Mouse (Mus musculus) forebrain, embryonic 12.5 days (tissue): ENCODE measurements around the gene Vmac. TPM values are rescaled to one million over a fixed set of nuclear protein-coding genes. Genes with fewer than 3 reads are reported as not detected.
A peak's percentile ranks its signal among the peaks of the same experiment; 100 is the strongest.

ENCODE experiments used
- ATAC-seq: fragments of 200-750 bp; cut with Nextera tagmentation; 2 replicates; pipeline ENCODE4 v1.8.0; 2017; ENCODE audit warnings: moderate TSS enrichment; ENCODE audit not compliant: low FRiP score
- H3K27ac ChIP-seq: fragments of 300-500 bp; sonication (generic); 2 replicates; pipeline ENCODE4 v1.5.1; 2016; ENCODE audit warnings: mild to moderate bottlenecking
- H3K27me3 ChIP-seq: fragments of 300-500 bp; sonication (generic); 2 replicates; pipeline ENCODE4 v1.6.1; 2016; ENCODE audit warnings: mild to moderate bottlenecking
- H3K36me3 ChIP-seq: fragments of 300-500 bp; sonication (generic); replicated peaks from 2 replicates; pipeline ENCODE4 v1.6.1; 2016; ENCODE audit warnings: mild to moderate bottlenecking
- H3K4me1 ChIP-seq: fragments of 300-500 bp; sonication (generic); 2 replicates; pipeline ENCODE4 v1.6.1; 2016
- H3K4me2 ChIP-seq: fragments of 300-500 bp; sonication (generic); 2 replicates; pipeline ENCODE4 v1.6.1; 2016; ENCODE audit warnings: mild to moderate bottlenecking, moderate library complexity
- H3K4me3 ChIP-seq: fragments of 300-500 bp; sonication (generic); replicated peaks from 2 replicates; pipeline ENCODE4 v1.5.1; 2016; ENCODE audit warnings: mild to moderate bottlenecking
- H3K9ac ChIP-seq: fragments of 300-500 bp; sonication (generic); 2 replicates; pipeline ENCODE4 v1.6.1; 2016; ENCODE audit warnings: mild to moderate bottlenecking
- H3K9me3 ChIP-seq: fragments of 300-500 bp; sonication (generic); 2 replicates; pipeline ENCODE4 v1.6.1; 2016
- WGBS: fragments of 180-500 bp; shearing (Covaris S2); methylation state at CpG from one replicate; pipeline ENCODE4 v1.1.7; 2016; 5-methylcytosine and 5-hydroxymethylcytosine counted together
- polyA plus RNA-seq: library from polyadenylated mRNA; unstranded; fragments of >200 nt; fragmentation: Nextera tagmentation; extraction: Ambion mirVana; gene quantifications from 2 replicates; pipeline ENCODE4 v1.2.1, GENCODE M21; 2016

Gene Vmac
- polyA plus RNA-seq, 1 experiment from 2014 or later, result 15.9 TPM

DNA sequence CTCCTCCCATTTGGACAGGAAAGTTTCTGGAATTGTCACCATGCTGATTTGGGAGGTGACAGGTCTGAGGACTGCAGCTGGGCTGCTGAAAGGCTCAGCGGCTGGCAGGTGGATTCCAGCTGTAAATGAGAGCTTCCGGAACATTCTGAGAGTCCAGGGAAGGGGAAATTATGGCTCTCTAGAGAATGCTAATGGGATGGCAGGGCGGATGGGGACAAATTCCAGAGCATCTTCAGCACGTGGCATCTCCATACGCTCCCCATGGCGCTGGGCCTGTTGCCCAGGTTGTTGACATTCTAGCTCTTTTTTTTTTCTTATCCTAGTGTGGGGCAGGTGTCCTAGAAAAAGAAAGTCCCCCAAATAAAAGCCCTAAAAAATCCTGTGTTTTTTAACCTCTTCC, 11.3 kb upstream of the Vmac start:
- no peak overlapping the region for H3K27ac ChIP-seq
- no peak overlapping the region for H3K4me3 ChIP-seq
- peaks cover 3% of the 10 kb centered on the region for H3K36me3 ChIP-seq
- H3K9ac ChIP-seq, result no peak overlapping the region
- H3K27me3 ChIP-seq, result peaks cover 4% of the 10 kb centered on the region; the same call in 1 of the 2 replicates
- ATAC-seq, result no peak
- WGBS, result 53% methylated on average over 6 of the region's 6 CpGs
- H3K4me2 ChIP-seq, result no peak overlapping the region
- H3K9me3 ChIP-seq, result no peaks in the 10 kb centered on the region
- peaks cover 24% of the 10 kb centered on the region for H3K4me1 ChIP-seq

DNA sequence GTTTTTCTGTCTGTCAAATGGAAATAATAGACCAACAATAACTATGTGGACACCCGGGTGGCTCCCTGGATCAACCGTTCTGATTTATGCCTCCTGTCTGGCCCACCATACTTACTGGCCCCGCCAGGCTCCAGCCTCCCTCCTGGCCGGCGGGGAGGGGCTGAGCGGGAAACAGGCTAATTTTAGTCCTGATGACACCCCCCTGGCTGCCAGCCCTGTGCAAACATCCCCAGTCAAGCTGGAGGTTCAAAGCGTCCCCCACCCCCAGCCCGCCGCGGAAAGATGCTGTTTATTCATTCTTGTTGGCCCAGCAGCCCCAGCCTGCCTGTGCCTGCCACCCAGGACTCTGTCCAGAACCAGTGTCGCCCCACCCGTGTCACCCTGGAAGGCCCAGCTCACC, 10.3 kb upstream of the Vmac start:
- Histone ChIP-seq H3K4me3 (no peak overlapping the region), H3K27me3 (peaks cover 4% of the 10 kb centered on the region; the same call in 1 of the 2 replicates), H3K9ac (no peak overlapping the region), H3K4me2 (no peak overlapping the region; the same call in 1 of the 2 replicates), H3K36me3 (peaks cover 12% of the 10 kb centered on the region), H3K4me1 (peaks cover 24% of the 10 kb centered on the region), H3K9me3 (no peaks in the 10 kb centered on the region), H3K27ac (no peak overlapping the region)
- no peak for ATAC-seq
- WGBS, result 46% methylated on average over 12 of the region's 12 CpGs

GRCm38 (mm10) chr17:56727659-56728058, 9.8 kb upstream of the Vmac start:
- Histone ChIP-seq H3K36me3 (peaks cover 17% of the 10 kb centered on the region), H3K4me2 (no peak overlapping the region), H3K4me3 (no peak overlapping the region), H3K4me1 (peaks cover 24% of the 10 kb centered on the region), H3K9me3 (no peaks in the 10 kb centered on the region), H3K27ac (0 out of 2 replicates have a peak overlapping the region, but pooled peaks have one; percentile 5), H3K9ac (no peak overlapping the region), H3K27me3 (peaks cover 4% of the 10 kb centered on the region; the same call in 1 of the 2 replicates)
- 11% methylated on average over 12 of the region's 12 CpGs for WGBS
- ATAC-seq, result no peak

DNA sequence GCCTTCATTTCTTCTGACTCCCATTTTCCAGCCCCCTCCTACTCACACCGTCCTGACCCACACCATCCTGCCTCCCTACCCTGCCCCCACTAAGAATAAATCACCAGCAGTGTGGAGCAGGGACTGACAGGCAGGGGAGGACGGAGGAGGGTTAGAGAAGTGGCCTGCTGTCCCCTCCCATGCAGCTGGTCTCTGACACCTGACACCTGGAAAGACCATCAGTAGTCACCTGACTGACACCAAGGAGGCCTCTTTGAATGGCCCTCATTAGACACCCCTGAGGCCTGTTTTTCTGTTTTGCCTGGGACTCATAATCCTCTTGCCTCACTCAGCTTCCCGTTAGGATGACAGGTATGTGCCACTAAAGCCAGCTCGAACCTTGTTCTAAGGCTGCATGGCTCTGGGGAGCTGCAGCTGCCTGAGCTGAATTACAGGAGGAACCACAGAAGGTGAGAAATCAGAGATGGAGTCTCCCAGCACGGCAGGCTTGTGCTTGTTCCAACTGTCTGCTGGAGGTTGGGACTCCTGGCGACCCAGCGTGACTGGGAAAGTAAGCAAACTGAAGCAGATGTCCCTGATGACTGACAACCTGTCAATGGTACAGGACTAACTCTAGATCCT, 9.3 kb upstream of the Vmac start:
- peaks cover 4% of the 10 kb centered on the region; the same call in 1 of the 2 replicates for H3K27me3 ChIP-seq
- H3K4me2 ChIP-seq, result no peak overlapping the region
- 0 out of 2 replicates have a peak overlapping the region, but pooled peaks have one; percentile 5 for H3K27ac ChIP-seq
- peaks cover 24% of the 10 kb centered on the region for H3K4me1 ChIP-seq
- no peak overlapping the region for H3K4me3 ChIP-seq
- ATAC-seq, result no peak
- no peaks in the 10 kb centered on the region for H3K9me3 ChIP-seq
- peaks cover 22% of the 10 kb centered on the region for H3K36me3 ChIP-seq
- no peak overlapping the region for H3K9ac ChIP-seq
- 15% methylated on average over 7 of the region's 7 CpGs for WGBS

- peaks cover 27% of the 10 kb centered on the region for H3K4me1 ChIP-seq
- no peak overlapping the region for H3K27ac ChIP-seq
- peaks cover 37% of the 10 kb centered on the region for H3K36me3 ChIP-seq
- H3K9me3 ChIP-seq, result no peaks in the 10 kb centered on the region
- H3K9ac ChIP-seq, result no peak overlapping the region
- WGBS, result 83% methylated on average over 11 of the region's 11 CpGs
- no peak overlapping the region for H3K4me3 ChIP-seq
- H3K4me2 ChIP-seq, result no peak overlapping the region
- no peak for ATAC-seq
- peaks cover 4% of the 10 kb centered on the region; the same call in 1 of the 2 replicates for H3K27me3 ChIP-seq
Observed at GRCm38 (mm10) chr17:56723419-56724161, 5.8 kb upstream of the Vmac start.

- 93% methylated on average over 5 of the region's 5 CpGs for WGBS
- H3K36me3 ChIP-seq, result peaks cover 37% of the 10 kb centered on the region
Observed at GRCm38 (mm10) chr17:56722441-56722840, 4.6 kb upstream of the Vmac start.

DNA sequence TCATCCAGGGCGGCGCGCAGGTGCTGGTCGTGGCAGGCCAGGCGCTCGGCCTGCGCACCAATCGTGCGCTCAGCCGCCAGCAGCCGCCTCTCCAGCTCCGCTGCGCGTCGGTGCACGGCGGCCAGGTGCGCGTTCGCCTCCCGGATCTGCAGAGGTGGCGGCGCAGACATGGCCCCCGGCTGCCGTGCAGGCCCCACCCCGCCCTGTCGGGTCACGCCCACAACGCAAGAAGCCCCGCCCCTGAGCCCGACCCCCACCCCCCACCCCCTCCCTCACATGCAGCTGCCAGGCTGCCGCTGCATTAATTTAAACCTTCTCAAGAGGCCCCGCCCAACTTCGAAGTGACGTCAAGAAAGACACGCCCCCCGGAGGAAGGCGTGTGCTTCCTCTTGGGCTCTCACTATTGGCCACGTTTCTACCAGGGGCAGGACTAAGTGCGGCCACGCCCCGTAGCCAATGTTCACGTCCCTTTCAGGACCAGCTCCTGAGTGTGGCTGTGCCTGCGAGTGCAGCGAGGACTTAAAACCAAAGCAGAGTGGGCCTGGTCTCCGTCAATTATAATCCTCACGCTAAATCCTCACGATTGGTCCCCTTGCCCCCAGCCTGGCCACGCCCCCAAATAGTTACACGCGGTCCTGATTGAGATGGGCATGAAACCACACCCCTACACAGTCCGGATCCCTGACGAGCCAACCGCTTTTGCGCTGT, 1.0 kb downstream of the Vmac start:
- Histone ChIP-seq H3K4me1 (peaks cover 31% of the 10 kb centered on the region), H3K4me3 (peak overlapping the region; percentile 82), H3K9me3 (no peaks in the 10 kb centered on the region), H3K36me3 (peaks cover 29% of the 10 kb centered on the region), H3K4me2 (peak overlapping the region; percentile 72), H3K27ac (peak overlapping the region; percentile 85), H3K9ac (peak overlapping the region; percentile 91), H3K27me3 (no peaks in the 10 kb centered on the region)
- WGBS, result under 1% methylated on average over 55 of the region's 55 CpGs
- peak; percentile 93 for ATAC-seq

More at GRCm38 (mm10) chr17:56722441-56722840, 4.6 kb upstream of the Vmac start:
- Histone ChIP-seq H3K4me3 (no peak overlapping the region), H3K4me2 (no peak overlapping the region), H3K4me1 (peaks cover 25% of the 10 kb centered on the region), H3K27ac (no peak overlapping the region), H3K27me3 (no peaks in the 10 kb centered on the region), H3K9me3 (no peaks in the 10 kb centered on the region), H3K9ac (no peak overlapping the region)
- no peak for ATAC-seq

- Histone ChIP-seq H3K4me2 (peak overlapping the region; percentile 72), H3K9ac (peak overlapping the region; percentile 75), H3K36me3 (peaks cover 29% of the 10 kb centered on the region), H3K27ac (peak overlapping the region; percentile 85), H3K4me1 (peaks cover 31% of the 10 kb centered on the region), H3K27me3 (no peaks in the 10 kb centered on the region), H3K9me3 (no peaks in the 10 kb centered on the region), H3K4me3 (peak overlapping the region; percentile 82)
- no peak for ATAC-seq
- WGBS, result 22% methylated on average over 22 of the region's 22 CpGs
Observed at GRCm38 (mm10) chr17:56715914-56716654, 1.7 kb downstream of the Vmac start.

DNA sequence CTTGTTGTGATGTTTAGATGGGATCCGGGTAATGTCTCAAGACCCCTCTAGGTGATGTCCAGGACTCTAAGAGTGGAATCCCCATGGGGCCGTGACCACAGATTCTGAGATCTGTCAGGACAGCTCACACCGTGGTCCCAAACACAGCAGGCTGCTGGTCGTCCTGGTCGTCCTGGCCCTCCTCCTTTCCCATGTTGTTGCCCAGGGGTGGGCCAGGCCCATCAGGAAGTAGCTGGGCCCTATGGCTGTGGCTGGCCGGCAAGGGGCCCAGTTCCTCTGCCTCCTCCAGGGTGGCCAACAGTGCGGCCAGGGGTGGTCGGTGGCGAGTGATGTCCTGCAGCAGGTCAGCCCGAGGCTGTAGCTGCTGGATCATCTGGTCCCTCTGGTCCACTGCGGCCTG, 2.5 kb downstream of the Vmac start:
- H3K9ac ChIP-seq, result 0 out of 2 replicates have a peak overlapping the region, but pooled peaks have one; percentile 25
- ATAC-seq, result no peak
- peak overlapping the region; percentile 72 for H3K4me2 ChIP-seq
- peaks cover 31% of the 10 kb centered on the region for H3K36me3 ChIP-seq
- no peaks in the 10 kb centered on the region for H3K27me3 ChIP-seq
- H3K9me3 ChIP-seq, result no peaks in the 10 kb centered on the region
- 0 out of 2 replicates have a peak overlapping the region, but pooled peaks have one; percentile 82 for H3K4me3 ChIP-seq
- 62% methylated on average over 11 of the region's 11 CpGs for WGBS
- H3K27ac ChIP-seq, result no peak overlapping the region
- peaks cover 31% of the 10 kb centered on the region for H3K4me1 ChIP-seq

GRCm38 (mm10) chr17:56709708-56710107, 8.1 kb downstream of the Vmac start:
- Histone ChIP-seq H3K4me2 (no peak overlapping the region), H3K27me3 (no peaks in the 10 kb centered on the region), H3K4me3 (no peak overlapping the region), H3K4me1 (no peaks in the 10 kb centered on the region), H3K36me3 (peaks cover 87% of the 10 kb centered on the region), H3K9me3 (no peaks in the 10 kb centered on the region), H3K9ac (no peak overlapping the region), H3K27ac (no peak overlapping the region)
- 95% methylated on average over 3 of the region's 3 CpGs for WGBS
- no peak for ATAC-seq

- no peak overlapping the region for H3K4me2 ChIP-seq
- H3K27ac ChIP-seq, result no peak overlapping the region
- peaks cover 96% of the 10 kb centered on the region for H3K36me3 ChIP-seq
- no peaks in the 10 kb centered on the region for H3K27me3 ChIP-seq
- no peak overlapping the region for H3K4me3 ChIP-seq
- no peaks in the 10 kb centered on the region for H3K9me3 ChIP-seq
- WGBS, result 85% methylated on average over 4 of the region's 4 CpGs
- ATAC-seq, result no peak
- H3K9ac ChIP-seq, result no peak overlapping the region
- no peaks in the 10 kb centered on the region for H3K4me1 ChIP-seq
Observed at GRCm38 (mm10) chr17:56708692-56709091, 9.1 kb downstream of the Vmac start.
